Mouse (Mus musculus) kidney, embryonic 16.5 days (tissue): ENCODE data around the gene Dhx35. TPM values are rescaled to one million over a fixed set of nuclear protein-coding genes. Genes with fewer than 3 reads are reported as not detected.
A peak's percentile ranks its signal among the peaks of the same experiment; 100 is the strongest.

Experiments
- ATAC-seq: fragments of 200-750 bp; cut with Nextera tagmentation; 2 replicates; pipeline ENCODE4 v1.8.0; 2017; ENCODE audit warnings: moderate TSS enrichment; ENCODE audit not compliant: low FRiP score, low TSS enrichment
- H3K27ac ChIP-seq: fragments of 300-500 bp; sonication (generic); 2 replicates; pipeline ENCODE4 v1.5.1; 2014; ENCODE audit warnings: low read length
- H3K27me3 ChIP-seq: fragments of 300-500 bp; sonication (generic); 2 replicates; pipeline ENCODE4 v1.6.1; 2014; ENCODE audit warnings: low read length, control low read depth, mixed read lengths; ENCODE audit not compliant: insufficient read depth
- H3K36me3 ChIP-seq: fragments of 300-500 bp; sonication (generic); 2 replicates; pipeline ENCODE4 v1.6.1; 2014; ENCODE audit warnings: low read length, control low read depth, mixed read lengths; ENCODE audit not compliant: insufficient read depth
- H3K4me1 ChIP-seq: fragments of 300-500 bp; sonication (generic); 2 replicates; pipeline ENCODE4 v1.6.1; 2014; ENCODE audit warnings: low read length, control low read depth, mixed read lengths; ENCODE audit not compliant: insufficient read depth
- H3K4me2 ChIP-seq: fragments of 300-500 bp; sonication (generic); replicated peaks from 2 replicates; pipeline ENCODE4 v1.6.1; 2014; ENCODE audit warnings: low read depth, low read length
- H3K4me3 ChIP-seq: fragments of 300-500 bp; sonication (generic); 2 replicates; pipeline ENCODE4 v1.5.1; 2014; ENCODE audit warnings: mild to moderate bottlenecking, low read length
- H3K9ac ChIP-seq: fragments of 300-500 bp; sonication (generic); replicated peaks from 2 replicates; pipeline ENCODE4 v1.6.1; 2014; ENCODE audit warnings: low read length
- H3K9me3 ChIP-seq: fragments of 300-500 bp; sonication (generic); 2 replicates; pipeline ENCODE4 v1.6.1; 2016; ENCODE audit warnings: low read length, control low read depth
- WGBS: fragments of 180-500 bp; shearing (Covaris S2); extraction: QIAGEN DNeasy Blood & Tissue Kit; methylation state at CpG from one replicate; pipeline ENCODE4 v1.1.7; 2014; 5-methylcytosine and 5-hydroxymethylcytosine counted together
- polyA plus RNA-seq: library from polyadenylated mRNA; unstranded; fragments of >200 nt; fragmentation: Nextera tagmentation; extraction: Ambion mirVana; gene quantifications from 2 replicates; pipeline ENCODE4 v1.2.1, GENCODE M21; 2015

Dhx35 gene
- polyA plus RNA-seq, 1 experiment from 2014 or later = 18.7 TPM

GRCm38 (mm10) chr2:158861115-158861514 lies 66.5 kb downstream of the Dhx35 start:
- no peak overlapping the region for H3K4me2 ChIP-seq
- WGBS = 51% methylated on average over 2 of the region's 2 CpGs
- H3K4me3 ChIP-seq = no peak overlapping the region
- peaks cover 18% of the 10 kb centered on the region; the same call in 1 of the 2 replicates for H3K36me3 ChIP-seq
- ATAC-seq = no peak
- H3K9ac ChIP-seq = no peak overlapping the region
- no peaks in the 10 kb centered on the region for H3K9me3 ChIP-seq
- no peak overlapping the region for H3K27ac ChIP-seq
- no peaks in the 10 kb centered on the region for H3K27me3 ChIP-seq
- no peaks in the 10 kb centered on the region for H3K4me1 ChIP-seq

- peak; percentile 28; the same call in 1 of the 2 replicates for ATAC-seq
- Histone ChIP-seq H3K4me1 (no peaks in the 10 kb centered on the region), H3K27me3 (no peaks in the 10 kb centered on the region), H3K4me2 (no peak overlapping the region), H3K4me3 (no peak overlapping the region), H3K36me3 (0 out of 2 replicates have a peak, but pooled peaks cover 4% of the 10 kb centered on the region), H3K27ac (no peak overlapping the region), H3K9ac (no peak overlapping the region), H3K9me3 (no peaks in the 10 kb centered on the region)
- WGBS = 49% methylated on average over 11 of the region's 11 CpGs
Observed at GRCm38 (mm10) chr2:158863341-158864125, 68.9 kb downstream of the Dhx35 start.

- Histone ChIP-seq H3K4me3 (no peak overlapping the region), H3K9ac (no peak overlapping the region), H3K9me3 (no peaks in the 10 kb centered on the region), H3K4me1 (no peaks in the 10 kb centered on the region), H3K36me3 (0 out of 2 replicates have a peak, but pooled peaks cover under 1% of the 10 kb centered on the region), H3K4me2 (no peak overlapping the region), H3K27ac (no peak overlapping the region), H3K27me3 (no peaks in the 10 kb centered on the region)
- peak; percentile 33 for ATAC-seq
- WGBS = 76% methylated on average over 4 of the region's 4 CpGs
Observed at GRCm38 (mm10) chr2:158864126-158864458, 69.5 kb downstream of the Dhx35 start.

GRCm38 (mm10) chr2:158865358-158865757 lies 70.8 kb downstream of the Dhx35 start:
- Histone ChIP-seq H3K4me3 (no peak overlapping the region), H3K36me3 (no peaks in the 10 kb centered on the region), H3K9me3 (no peaks in the 10 kb centered on the region), H3K9ac (no peak overlapping the region), H3K27me3 (no peaks in the 10 kb centered on the region), H3K27ac (no peak overlapping the region), H3K4me1 (no peaks in the 10 kb centered on the region), H3K4me2 (no peak overlapping the region)
- ATAC-seq = peak; percentile 57
- WGBS = 21% methylated on average over 10 of the region's 10 CpGs

- no peak for ATAC-seq
- H3K9me3 ChIP-seq = no peaks in the 10 kb centered on the region
- WGBS = 52% methylated on average over 6 of the region's 6 CpGs
- H3K9ac ChIP-seq = no peak overlapping the region
- no peaks in the 10 kb centered on the region for H3K27me3 ChIP-seq
- H3K4me3 ChIP-seq = no peak overlapping the region
- no peaks in the 10 kb centered on the region for H3K4me1 ChIP-seq
- no peaks in the 10 kb centered on the region for H3K36me3 ChIP-seq
- H3K27ac ChIP-seq = no peak overlapping the region
- H3K4me2 ChIP-seq = no peak overlapping the region
Observed at GRCm38 (mm10) chr2:158886571-158886970, 92.0 kb downstream of the Dhx35 start.

GRCm38 (mm10) chr2:158888531-158888930 lies 93.9 kb downstream of the Dhx35 start:
- H3K4me3 ChIP-seq = no peak overlapping the region
- H3K9me3 ChIP-seq = no peaks in the 10 kb centered on the region
- no peak for ATAC-seq
- no peaks in the 10 kb centered on the region for H3K27me3 ChIP-seq
- no peak overlapping the region for H3K4me2 ChIP-seq
- H3K9ac ChIP-seq = no peak overlapping the region
- H3K27ac ChIP-seq = no peak overlapping the region
- H3K4me1 ChIP-seq = 0 out of 2 replicates have a peak, but pooled peaks cover 6% of the 10 kb centered on the region
- no peaks in the 10 kb centered on the region for H3K36me3 ChIP-seq
- WGBS = 89% methylated on average over 5 of the region's 5 CpGs

GRCm38 (mm10) chr2:158889201-158889600 lies 94.6 kb downstream of the Dhx35 start:
- H3K27me3 ChIP-seq = no peaks in the 10 kb centered on the region
- no peak overlapping the region for H3K27ac ChIP-seq
- H3K9ac ChIP-seq = no peak overlapping the region
- H3K4me1 ChIP-seq = 0 out of 2 replicates have a peak, but pooled peaks cover 6% of the 10 kb centered on the region
- no peak for ATAC-seq
- H3K36me3 ChIP-seq = no peaks in the 10 kb centered on the region
- H3K4me3 ChIP-seq = no peak overlapping the region
- H3K9me3 ChIP-seq = no peaks in the 10 kb centered on the region
- WGBS = 75% methylated on average over 11 of the region's 11 CpGs
- no peak overlapping the region for H3K4me2 ChIP-seq

GRCm38 (mm10) chr2:158891319-158891718 lies 96.7 kb downstream of the Dhx35 start:
- H3K9me3 ChIP-seq = no peaks in the 10 kb centered on the region
- no peak for ATAC-seq
- WGBS = 86% methylated on average over 4 of the region's 4 CpGs

GRCm38 (mm10) chr2:158893171-158893853 lies 98.7 kb downstream of the Dhx35 start:
- peak; percentile 77 for ATAC-seq
- H3K4me1 ChIP-seq = 0 out of 2 replicates have a peak, but pooled peaks cover 7% of the 10 kb centered on the region
- no peaks in the 10 kb centered on the region for H3K9me3 ChIP-seq
- WGBS = 6% methylated on average over 16 of the region's 16 CpGs
- no peaks in the 10 kb centered on the region for H3K27me3 ChIP-seq
- H3K4me2 ChIP-seq = no peak overlapping the region
- no peak overlapping the region for H3K4me3 ChIP-seq
- no peak overlapping the region for H3K27ac ChIP-seq
- H3K36me3 ChIP-seq = no peaks in the 10 kb centered on the region
- no peak overlapping the region for H3K9ac ChIP-seq

More at GRCm38 (mm10) chr2:158891319-158891718, 96.7 kb downstream of the Dhx35 start:
- Histone ChIP-seq H3K9ac (no peak overlapping the region), H3K27ac (no peak overlapping the region), H3K4me1 (0 out of 2 replicates have a peak, but pooled peaks cover 6% of the 10 kb centered on the region), H3K36me3 (no peaks in the 10 kb centered on the region), H3K27me3 (no peaks in the 10 kb centered on the region), H3K4me3 (no peak overlapping the region), H3K4me2 (no peak overlapping the region)
